Mouse (Mus musculus) testis, postnatal 14 days (tissue): ENCODE data around the gene Gnpat.
A peak's percentile ranks its signal among the peaks of the same experiment; 100 is the strongest.

Source experiments
- DNase-seq: peaks from one replicate; pipeline ENCODE4 v3.0.0; 2021; ENCODE audit warnings: low spot score

Gene Gnpat

DNA sequence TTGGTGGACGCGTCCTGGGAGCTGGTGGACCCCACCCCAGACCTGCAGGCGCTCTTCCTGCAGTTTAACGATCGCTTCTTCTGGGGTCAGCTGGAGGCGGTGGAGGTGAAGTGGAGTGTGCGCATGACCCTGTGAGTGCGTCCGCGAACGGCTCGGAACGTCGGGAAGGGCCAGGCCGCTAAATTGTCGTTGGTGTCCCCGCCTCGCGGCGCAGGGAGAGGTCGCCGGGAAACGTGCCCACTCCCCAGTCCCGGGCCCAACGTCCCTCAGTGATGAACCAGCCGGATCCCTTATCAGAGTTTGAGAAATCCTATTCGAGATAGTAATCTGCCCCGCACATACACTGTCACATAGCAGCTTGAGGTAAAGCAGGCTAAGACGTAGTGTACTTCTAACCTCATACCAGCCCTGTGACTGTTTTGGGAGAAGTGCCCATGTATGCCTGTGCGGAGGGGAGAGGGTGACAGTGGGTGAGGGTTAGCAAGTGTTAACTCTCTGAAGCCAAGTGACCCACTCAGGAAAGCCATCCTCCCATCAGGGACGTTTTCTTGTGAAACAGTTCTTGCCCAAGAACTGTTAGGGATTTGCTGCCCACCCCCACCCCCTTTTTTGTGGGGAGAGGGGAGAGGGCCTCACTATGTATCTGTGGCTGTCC, 35.5 kb downstream of the Gnpat start:
- DNase-seq = no peak

DNA sequence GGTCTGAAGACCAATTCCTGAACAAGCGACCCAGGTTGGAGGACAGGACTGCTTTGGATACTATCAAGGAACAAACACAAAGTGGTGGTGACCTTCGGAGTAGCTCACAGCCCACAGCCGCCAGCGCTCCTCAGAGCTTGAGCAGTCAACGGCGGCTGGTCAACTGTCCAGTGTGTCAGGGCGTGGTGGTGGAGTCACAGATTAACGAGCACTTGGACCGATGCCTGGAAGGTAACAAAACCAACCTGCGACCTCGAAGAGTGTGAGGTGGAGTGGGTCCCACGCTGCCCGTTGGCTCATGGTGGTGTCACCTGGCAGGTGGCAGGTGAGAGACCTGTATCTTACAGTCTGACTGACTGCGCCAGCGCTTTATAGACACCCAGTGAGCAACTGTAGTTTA, 40.4 kb downstream of the Gnpat start:
- no peak for DNase-seq

DNA sequence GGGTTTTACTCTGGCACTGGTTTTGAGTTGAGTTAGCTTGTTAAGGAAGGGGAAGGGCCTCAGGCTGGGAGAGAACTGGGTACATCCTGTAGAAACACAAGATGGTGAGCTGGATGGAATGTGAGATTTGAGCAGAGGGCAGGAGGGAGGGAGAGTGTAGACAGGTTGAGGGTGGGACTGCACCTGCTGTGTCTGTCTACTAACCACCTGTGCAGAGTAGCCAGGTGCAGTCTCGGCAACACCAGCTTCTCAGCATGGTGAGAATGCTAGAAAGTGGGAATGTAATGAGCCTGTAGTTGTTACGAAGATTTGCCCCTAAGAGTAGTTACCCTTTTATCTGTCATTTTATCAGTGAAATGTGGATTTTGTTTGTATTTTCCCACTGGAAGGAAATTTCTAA, 42.6 kb downstream of the Gnpat start:
- DNase-seq = no peak

DNA sequence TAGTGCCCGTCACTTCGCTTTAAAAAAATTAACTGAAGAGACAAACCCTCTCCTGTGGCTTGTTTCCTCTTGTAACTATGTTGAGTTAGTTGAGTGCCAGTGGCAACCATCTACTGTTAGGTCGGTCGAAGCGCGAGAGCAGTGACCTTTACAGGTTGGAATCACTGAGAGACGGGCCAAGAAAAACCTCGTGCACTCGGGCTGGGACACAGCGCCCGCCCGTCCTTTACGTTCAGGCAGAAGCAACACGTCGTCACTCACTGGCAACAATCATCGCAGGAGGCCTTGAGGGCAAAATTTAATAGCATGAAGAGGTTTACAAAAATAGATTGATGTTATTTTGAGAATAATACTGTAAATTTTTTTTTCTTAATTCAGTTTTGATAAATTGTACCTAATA, 47.1 kb downstream of the Gnpat start:
- no peak for DNase-seq

DNA sequence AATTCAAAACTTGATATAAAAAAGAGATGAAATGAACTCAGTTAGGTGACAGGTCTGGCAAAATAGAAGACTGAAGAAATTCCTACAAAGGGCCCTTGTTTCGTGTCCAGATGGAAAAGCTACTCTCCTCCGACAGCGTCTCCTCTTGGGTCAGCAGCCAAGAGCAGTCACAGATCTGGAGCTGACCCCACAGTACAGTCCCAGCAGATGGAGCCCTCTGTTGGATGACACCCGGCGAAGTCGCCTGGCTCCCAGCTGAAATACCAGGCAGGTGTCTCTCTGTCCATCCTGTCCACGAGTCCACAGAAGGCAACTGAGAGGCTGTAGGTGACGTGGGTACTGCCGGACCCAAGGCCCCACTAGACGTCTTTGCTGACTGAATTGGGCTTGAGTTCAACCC, 47.5 kb downstream of the Gnpat start:
- no peak for DNase-seq

DNA sequence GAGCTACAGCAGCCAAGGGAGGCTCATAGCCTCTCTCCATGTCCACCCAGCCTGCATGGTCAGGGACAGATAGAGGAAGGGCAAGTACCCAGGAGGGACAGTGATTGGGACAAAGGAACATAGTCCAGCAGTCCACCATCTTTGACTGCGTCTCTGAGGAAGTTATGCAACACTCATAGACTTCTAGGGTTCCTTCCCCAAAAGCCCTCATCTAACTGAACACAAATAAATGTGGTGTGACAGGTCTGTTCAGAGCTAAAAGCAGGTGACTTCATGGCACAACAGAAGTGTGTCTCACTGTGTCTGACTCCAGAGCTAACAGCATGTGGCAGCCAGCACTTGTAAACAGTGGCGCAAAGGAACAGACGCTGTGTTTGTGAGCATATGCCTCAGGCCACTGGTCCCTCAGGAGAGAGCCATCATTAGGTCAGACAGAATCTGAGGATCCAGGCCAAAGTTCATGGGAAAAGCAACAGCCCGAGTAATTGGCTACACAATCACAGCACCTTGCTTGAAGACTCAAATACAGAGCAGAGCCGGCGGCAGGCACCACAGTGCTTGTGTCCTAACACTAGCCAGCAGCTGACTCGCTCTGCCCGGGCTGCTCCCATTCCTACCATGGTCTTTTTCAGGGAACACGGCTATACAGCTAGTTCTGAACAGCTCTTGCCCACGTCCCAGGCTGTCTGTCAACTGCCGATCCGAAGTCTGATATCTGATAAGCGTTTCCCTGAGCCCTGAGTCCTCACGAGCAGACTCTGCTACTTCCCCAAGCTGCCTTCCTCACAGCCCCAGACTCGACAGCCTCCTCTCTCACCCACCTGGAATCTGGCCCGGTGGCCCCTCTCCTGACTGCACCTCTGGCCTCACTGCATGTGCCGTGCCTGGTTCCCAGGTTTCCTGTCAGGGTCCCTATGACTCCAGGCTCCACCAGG, 49.4 kb downstream of the Gnpat start:
- DNase-seq = no peak

DNA sequence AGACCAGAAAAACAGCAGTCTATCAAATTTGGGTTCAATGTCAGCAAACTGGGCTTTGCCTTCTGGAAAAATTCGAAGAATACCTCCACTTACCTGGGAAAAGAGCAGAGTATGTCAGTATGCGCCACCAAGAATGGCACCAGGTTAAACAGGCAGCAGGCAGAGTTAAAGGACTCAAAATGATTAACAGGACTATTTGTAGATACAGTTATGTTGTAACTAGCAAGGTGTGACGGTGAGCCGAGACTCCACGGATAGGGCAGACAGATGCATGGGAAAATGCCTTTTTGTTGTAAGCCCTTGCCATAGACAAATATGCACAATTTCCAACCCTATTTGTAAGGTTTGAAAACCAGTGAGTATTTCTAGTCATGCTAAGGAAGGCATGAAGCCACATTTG, 51.2 kb downstream of the Gnpat start:
- no peak for DNase-seq

DNA sequence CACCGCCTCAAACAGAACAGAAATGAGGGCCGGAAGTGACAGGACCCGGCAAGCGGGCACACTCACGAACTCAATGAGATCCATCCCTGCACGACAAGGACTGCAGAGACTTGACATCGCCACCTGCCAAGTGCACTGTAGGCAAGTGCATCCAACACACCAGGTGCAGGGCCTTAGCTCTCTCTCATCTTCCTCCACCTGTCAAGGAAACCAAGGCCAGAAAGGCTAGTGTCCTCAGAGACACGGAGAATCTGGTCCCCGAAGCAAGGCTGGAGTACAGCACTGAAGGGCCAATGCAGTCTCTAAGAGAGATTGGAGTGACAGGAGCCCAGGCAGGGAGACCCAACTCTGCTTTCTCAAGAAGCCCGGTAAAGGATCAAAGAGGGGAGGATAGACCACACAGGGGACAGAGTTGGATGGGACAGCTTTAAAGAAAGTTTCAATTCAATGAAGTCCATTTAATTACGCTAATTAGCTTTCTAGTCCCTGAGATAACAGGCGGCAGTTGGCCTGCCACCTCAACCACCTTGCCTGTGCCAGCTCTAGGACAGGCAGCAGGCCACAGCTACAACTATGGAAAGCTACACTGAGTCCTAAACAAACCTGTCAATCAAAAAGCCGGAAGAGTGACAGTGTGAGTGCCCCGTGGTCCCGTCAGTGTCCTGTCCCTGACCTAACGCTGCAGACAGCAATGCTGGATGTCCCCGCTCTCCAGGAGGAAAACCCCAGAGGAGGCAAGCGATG, 55.1 kb downstream of the Gnpat start:
- no peak for DNase-seq

DNA sequence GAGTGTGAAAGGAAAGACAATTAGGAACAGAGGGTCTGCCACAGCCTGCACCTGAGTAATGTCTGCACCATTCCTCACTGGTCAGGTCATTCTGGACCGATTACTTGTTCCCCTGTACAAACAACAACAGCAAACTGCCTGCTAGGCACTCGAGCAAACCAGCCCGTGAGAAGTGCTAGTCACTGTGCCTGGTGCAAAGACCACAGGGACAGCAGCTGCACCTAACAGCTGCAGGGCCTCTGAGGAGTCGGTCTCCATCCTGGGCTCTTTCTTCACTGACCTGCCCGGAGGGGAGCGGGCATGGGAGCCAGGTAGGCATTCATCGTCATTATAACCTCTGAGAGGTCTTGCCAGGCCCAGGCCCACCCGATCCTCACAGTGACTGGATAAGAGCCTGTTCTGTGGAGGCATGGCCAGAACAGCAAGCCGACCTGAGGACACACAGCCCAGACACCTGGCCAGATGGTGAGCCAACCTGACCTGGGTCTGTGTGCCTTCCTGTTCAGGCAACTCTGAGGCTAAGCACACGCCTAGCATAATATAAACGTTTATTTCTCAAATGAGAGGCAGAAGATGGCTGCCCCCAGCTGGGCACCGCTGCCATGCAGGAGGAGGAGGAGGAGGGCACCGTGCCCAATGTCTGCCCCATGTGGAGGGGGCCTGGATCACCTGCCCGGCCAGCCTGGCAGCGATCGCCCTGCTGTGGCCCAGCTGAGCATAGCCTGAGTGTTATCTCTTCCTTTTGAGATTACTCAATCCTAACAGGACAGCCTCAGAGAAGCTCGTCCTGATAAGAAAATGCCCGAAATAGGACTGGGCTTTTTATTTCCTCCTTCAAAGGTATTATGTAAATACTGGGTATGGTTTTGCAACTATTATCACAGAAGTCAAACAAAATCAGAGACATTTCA, 58.8 kb downstream of the Gnpat start:
- DNase-seq = peak; percentile 50

DNA sequence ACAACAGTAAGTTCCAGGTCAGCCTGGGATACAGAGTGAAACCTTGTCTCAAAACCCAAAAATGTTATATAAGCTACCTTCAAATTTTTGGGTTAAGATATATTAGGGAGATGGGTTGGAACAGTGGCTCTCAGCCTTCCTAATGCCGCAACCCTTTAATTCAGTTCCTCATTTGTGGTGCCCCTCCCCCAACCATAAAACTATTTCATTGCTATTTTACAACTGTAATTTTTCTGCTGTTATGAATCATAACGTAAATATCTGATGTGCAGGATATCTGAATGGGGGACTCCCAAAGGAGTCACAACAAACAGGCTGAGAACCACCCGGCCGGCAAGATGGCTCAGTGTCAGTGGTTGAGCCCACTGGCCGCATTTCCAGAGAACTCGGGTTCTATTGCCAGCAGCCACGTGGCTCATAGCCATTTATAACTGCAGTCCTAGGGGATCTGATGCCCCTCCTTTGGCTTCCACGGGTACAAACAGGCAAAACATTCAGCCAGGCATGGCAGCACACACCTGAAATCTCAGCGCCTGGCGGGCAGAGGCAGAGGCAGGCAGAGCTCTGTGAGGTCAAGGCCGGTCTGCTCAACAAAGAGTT, 59.8 kb downstream of the Gnpat start:
- DNase-seq = no peak

DNA sequence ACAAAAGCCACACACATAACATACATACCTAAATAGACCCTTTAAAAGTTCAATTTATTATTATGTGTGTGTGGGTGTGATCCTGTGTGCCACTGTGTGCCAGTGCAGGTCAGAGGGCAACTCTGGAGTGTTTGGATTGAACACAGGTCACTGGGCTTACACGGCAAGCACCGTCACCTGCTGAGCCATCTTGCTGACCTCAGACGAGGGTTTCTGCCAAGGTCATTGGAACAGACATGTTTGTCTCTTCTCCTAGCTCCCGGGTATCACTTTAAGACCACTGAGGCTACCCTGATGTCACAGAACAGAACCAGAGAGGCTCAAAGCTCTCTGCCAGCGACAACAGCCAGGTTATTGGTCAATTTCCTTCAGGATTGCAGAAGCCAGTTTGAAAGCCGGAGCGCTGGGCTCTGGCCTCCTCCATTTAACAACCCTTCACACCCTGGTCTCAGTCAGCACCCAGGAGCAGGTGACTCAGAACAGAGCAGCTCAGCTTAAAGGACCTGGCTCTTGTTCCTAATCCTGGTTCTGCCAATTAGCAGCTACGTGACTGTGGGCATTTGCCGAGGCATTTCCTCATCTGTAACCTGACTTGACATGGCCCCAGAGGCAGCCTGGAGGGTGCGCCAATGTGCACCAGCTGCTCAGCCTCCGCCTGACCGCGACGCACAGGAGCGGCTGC, 61.3 kb downstream of the Gnpat start:
- no peak for DNase-seq

DNA sequence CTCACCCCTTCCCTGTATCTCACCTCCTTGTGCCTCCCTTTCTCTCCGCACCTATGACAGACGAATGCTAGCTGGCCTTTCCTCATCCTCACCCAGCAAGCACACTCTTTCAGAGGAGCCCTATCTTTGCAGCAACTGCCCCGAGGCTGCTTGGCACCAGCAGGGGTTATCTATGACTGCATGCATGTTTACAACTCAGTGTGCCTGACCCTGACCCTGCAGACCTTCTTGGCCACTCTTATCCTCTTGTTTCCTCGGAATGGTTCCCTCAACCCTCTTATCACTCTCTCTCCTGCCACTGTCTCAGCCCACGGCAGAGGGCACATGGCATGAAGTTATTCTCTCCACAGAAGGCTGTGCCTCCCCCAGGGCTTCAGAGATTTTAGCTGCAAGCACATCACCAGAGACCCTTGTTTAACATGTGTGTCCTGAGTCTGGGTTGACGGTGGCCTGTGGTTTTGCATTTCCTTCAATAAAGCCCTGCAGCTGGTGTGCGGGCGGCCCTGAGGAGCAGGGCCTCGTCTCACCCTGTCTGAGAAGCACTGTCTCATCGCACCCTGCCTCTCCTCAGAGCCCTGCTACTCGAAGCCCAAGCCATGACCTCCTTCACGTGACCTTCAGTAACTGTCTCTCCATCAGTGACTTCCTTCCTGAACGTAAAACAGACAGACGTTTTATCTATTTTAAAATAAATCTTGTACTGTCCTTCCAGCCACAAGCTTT, 62.9 kb downstream of the Gnpat start:
- DNase-seq = peak; percentile 45

DNA sequence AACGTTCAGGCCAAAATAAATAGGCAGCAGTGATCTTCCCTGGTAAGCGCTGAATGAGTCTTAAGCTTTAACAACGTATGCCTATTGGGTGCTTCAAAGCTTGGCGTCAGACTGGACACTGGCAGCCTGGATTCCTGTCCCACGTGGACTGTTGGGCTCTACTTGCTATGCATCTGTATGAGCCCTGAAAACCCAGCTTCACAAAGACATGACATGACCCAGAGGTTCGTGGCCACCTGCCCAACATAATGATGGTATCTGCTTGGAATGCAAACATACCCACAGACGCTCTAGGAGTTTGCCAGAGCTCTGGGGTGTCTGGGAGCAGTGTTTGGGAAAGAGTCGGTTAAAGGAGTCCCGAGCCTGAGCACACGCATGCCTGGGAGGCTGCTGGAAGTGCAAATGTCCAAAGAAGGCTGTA, 63.5 kb downstream of the Gnpat start:
- no peak for DNase-seq

DNA sequence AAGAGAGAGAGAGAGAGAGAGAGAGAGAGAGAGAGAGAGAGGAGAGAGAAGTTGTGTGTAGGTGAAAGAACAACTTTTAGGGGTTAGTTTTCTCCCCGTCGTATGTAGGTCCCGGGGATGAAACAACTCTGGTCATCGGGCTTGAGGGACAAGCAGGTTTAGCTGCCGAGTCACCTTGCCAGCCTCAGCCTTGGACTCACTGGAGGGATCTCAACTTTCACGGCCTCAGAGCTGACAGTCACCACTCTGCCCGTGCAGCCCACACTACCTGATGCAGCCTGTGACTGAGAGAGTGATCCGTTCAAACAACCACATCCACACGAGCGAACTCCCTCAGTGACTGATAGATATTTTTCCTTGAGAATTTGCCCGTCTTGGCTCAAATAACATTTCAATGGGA, 66.2 kb downstream of the Gnpat start:
- DNase-seq = no peak

DNA sequence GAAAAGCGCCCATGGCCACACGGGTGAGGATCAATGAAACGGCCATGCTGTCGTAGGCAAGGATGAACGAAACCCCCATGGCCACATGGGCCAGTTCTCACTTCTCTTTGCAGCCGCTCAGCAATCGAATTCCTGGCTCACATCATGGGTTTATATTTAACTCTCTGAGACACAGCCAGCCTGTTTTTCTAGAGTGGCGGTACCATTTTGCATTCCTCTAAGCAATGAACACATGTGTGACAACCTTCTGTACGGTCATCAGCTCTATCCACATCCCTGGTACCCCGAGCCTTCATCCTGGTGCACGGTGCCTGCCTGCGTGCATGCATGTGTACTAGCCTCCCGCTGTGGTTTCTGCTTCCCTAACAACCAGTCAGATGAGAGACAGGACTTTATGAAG, 67.3 kb downstream of the Gnpat start:
- no peak for DNase-seq

DNA sequence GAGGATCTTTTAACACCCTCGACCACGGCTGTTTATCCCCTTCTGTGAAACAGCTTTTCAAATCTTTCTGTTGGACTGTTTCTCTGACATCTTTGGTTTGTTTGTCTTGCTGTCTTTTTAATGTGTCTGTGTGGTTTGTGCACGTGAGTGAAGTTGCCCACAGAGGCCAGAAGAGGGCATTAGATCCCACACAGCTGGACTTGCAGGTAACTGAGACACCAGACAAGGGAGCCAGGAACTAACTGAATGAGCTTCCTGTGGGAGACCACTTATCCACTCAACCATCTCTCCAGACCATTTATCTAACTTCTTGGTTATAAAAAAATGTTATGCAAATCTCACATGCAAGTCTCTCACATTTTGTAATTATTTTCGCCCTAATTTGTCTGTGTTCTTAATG, 67.8 kb downstream of the Gnpat start:
- DNase-seq = no peak

DNA sequence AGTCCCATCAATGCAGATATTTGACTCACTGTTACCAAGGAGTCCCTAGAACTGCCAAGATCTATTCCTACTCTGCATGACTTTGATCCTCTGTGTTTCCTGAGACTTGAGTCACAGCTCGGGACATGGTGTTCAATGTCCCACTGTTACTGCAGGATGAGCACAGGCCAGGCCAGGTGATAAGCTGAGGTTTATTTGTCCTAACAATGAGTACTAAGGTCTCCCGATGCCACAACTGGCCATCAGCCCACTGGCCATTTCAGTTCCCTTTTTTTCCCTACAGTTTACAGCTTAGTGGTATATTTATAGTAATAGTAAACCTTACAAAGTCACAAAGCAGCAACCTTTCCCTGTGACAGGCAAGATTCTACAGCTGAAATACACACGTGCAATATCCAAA, 69.6 kb downstream of the Gnpat start:
- no peak for DNase-seq

DNA sequence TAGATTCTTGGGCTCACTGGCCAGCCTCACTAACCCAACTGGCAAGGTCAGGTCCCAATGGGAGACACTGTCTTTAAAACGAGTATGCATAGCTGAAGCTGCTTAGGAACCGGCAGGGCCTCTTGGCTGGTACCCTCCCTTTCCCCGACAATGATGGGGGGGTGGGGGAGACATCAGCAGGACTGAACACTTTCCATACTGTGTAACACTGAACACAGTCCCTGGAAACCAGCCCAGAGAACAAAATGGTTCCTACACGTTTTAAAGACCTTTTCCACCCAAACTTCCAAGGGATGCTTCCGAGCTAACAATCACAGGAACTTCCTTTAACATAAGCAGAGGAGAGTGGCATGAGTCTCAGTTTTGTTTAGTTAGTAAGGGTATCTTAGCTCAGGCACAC, 72.3 kb downstream of the Gnpat start:
- no peak for DNase-seq

DNA sequence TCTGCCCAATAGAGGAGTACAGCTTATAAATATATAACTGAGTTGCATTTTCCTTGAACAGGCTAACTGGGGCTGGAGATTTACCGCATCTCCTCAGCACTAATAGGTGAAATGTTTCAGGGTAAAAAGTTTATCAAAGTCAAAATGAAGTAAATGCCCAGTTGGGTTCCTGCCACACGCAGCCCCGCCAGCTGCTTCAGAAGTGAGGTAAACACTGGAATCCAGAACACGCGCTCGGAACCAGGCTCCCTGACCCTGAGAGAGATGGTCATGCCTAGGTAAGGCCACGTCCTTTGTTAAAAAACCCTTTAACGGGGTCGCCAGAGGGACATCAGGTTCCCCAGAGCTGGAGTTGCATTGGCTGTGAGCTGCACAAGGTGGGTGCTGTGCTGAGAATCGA, 73.9 kb downstream of the Gnpat start:
- no peak for DNase-seq

DNA sequence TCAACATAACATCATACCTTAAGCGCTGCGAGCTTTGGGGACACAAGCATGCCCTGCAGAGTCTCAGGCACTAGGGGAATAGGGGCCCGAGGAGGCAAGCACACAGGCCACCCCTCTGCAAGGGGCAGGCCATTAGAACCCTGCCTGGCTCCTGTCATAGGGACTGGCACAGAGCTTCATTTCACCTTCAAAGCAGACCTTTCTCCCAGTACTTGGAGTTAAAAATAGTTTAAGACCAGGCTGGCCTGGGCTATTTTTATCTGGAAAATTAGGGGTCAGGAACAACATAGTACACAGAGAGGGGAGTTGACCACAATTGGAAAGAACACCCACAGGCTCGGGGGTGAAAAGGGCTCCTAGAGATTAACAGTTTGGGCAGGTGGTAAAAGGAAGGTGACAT, 74.5 kb downstream of the Gnpat start:
- no peak for DNase-seq
